Mouse (Mus musculus) mesoderm, embryonic 11.5 days (tissue): ENCODE measurements around the gene Dnah17.

Experiments
- DNase-seq: peaks from one replicate; pipeline ENCODE4 v3.0.0-alpha.2; 2012; ENCODE audit warnings: low read depth, low spot score

Dnah17 gene

DNA sequence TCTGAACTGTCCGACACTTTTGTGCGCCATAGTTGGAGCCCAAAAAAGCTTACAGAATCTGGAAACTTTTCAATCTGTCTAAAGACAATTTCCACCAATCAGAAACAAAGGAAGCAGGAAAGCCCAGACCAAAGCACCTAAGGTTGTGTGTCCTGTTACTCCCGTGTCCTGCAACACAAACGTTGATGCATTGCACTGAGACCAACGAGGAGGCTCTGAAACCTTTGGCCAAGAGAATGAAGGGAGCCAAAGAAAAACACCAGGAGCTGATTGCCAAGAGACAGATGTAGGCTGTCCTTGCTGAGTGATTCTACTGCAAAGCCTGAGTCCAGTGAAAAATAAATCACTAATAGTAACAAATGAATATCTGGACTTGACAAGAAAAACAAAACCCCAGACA is 156.9 kb downstream of the Dnah17 start:
- no peak for DNase-seq

DNA sequence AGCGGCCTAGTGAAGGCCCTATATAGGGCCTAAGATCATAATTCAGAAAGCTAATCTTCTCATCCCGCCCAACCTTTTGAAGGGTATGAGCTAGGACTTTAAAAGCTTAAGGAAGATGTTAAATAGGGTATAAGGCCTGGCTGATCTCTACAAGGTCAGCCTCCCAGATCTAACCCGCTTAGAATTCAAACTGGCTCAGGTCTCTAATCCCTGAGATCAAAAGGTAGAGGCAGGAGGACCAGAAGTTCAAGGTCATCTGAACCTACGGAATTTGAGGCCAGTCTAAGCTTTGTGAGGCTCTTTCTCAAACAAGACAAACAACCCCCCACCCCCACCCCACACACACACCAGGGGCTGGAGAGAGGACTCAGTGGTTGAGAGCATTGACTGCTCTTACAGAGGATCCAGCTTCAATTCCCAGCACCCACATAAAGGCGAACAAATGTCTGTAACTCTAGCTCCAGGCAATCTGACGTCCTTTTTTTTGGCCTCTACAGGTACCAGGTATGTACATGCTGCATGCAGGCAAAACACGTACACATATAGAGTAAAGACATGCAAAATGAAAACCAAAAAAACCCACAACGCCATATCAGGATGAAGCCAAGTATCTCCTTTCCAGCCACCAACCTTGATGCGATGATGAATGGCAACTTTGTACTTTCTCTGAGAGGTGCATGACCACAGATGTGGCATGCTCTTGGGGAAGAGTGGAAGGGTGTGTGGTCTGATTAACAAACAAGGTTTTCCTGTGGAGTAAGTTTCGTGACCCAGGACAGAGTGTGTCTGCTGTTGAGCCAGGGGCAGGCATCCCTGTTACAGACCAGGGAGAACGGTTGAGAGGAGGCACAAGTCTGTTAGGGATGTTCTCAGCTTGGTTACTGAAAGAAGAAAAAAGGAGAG is 157.5 kb downstream of the Dnah17 start:
- no peak for DNase-seq
